Mouse (Mus musculus) central nervous system, embryonic 11.5 days (tissue): Measurements from ENCODE around the gene Fam204a. TPM values are rescaled to one million over a fixed set of nuclear protein-coding genes. Genes with fewer than 3 reads are reported as not detected.

Experiments used
- polyA plus RNA-seq: library from polyadenylated mRNA; depleted of rRNA; stranded (reverse); fragments of >200 nt; gene quantifications from 2 replicates; pipeline ENCODE4 v1.2.3, GENCODE M21; 2012; rRNA removed

Fam204a gene
- polyA plus RNA-seq, result 39.3 and 58.2 TPM in 2 replicates

GRCm38 (mm10) chr19:60225899-60226844 is at the start of gene Fam204a:
Gene Fam204a (minus strand): TSS chr19:60226701.

Other genes starting within 250 kb of the Fam204a start
- gene Prlhr, start 241.6 kb upstream of the Fam204a start, polyA plus RNA-seq, result 0.08 and 0.09 TPM in 2 replicates